Mouse (Mus musculus): ENCODE results near the gene Abca12.

GRCm38 (mm10) chr1:71367770-71368169 lies 46.9 kb downstream of the Abca12 start:
- TF ChIP-seq CTCF (IDR thresholded peaks at IDR 0.05; ENCODE audit: borderline replicate concordance, control insufficient read depth, extremely low read depth, insufficient read depth, low read length, poor library complexity) (no peak), POLR2A (IDR thresholded peaks at IDR 0.05; ENCODE audit: control insufficient read depth, extremely low read depth, insufficient read depth, low read length, poor library complexity) (no peak)

All from thymus, adult 2 months (tissue).